Mouse (Mus musculus): ENCODE measurements around the gene Pcyt2. TPM values are rescaled to one million over a fixed set of nuclear protein-coding genes. Genes with fewer than 3 reads are reported as not detected.

Gene Pcyt2
- polyA plus RNA-seq, 1 experiment from 2014 or later, result 104 TPM

GRCm38 (mm10) chr11:120610477-120611046 lies 7.2 kb downstream of the Pcyt2 start:
- Histone ChIP-seq H3K36me3 (ENCODE audit: control insufficient read depth, insufficient read depth, low read length) (peaks cover 18% of the 10 kb centered on the region; the same call in 1 of the 2 replicates), H3K9me3 (ENCODE audit: control insufficient read depth, low read length) (no peaks in the 10 kb centered on the region), H3K4me2 (ENCODE audit: low read depth, low read length) (no peak overlapping the region), H3K4me3 (ENCODE audit: low read length) (no peak overlapping the region), H3K27ac (ENCODE audit: low read length) (no peak overlapping the region), H3K9ac (ENCODE audit: low read length) (no peak overlapping the region), H3K27me3 (ENCODE audit: control insufficient read depth, insufficient read depth, low read depth, low read length) (no peaks in the 10 kb centered on the region), H3K4me1 (replicated peaks; ENCODE audit: control insufficient read depth, insufficient read depth, low read length) (peaks cover 19% of the 10 kb centered on the region)
- WGBS, result 75% methylated on average over 9 of the region's 9 CpGs
- no peak for ATAC-seq (ENCODE audit: low read depth)

GRCm38 (mm10) chr11:120609250-120609649 lies 8.5 kb downstream of the Pcyt2 start:
- 37% methylated on average over 8 of the region's 8 CpGs for WGBS
- Histone ChIP-seq H3K36me3 (ENCODE audit: control insufficient read depth, insufficient read depth, low read length) (peaks cover 21% of the 10 kb centered on the region), H3K4me3 (ENCODE audit: low read length) (no peak overlapping the region), H3K27me3 (ENCODE audit: control insufficient read depth, insufficient read depth, low read depth, low read length) (no peaks in the 10 kb centered on the region), H3K4me1 (replicated peaks; ENCODE audit: control insufficient read depth, insufficient read depth, low read length) (peaks cover 19% of the 10 kb centered on the region), H3K9ac (ENCODE audit: low read length) (peak overlapping the region; percentile 65), H3K4me2 (ENCODE audit: low read depth, low read length) (peak overlapping the region; percentile 73; the same call in 1 of the 2 replicates), H3K27ac (ENCODE audit: low read length) (no peak overlapping the region), H3K9me3 (ENCODE audit: control insufficient read depth, low read length) (no peaks in the 10 kb centered on the region)
- ATAC-seq (ENCODE audit: low read depth), result no peak

- H3K27me3 ChIP-seq (ENCODE audit: control insufficient read depth, insufficient read depth, low read depth, low read length), result no peaks in the 10 kb centered on the region
- WGBS, result 3% methylated on average over 45 of the region's 45 CpGs
- no peaks in the 10 kb centered on the region for H3K9me3 ChIP-seq (ENCODE audit: control insufficient read depth, low read length)
- peak within 1 kb of the TSS; percentile 44 for H3K4me3 ChIP-seq (ENCODE audit: low read length)
- H3K27ac ChIP-seq (ENCODE audit: low read length), result no peak within 1 kb of the TSS
- ATAC-seq (ENCODE audit: low read depth), result peak; percentile 32; the same call in 1 of the 2 replicates
- H3K9ac ChIP-seq (ENCODE audit: low read length), result peak within 1 kb of the TSS; percentile 65
- peaks cover 25% of the 10 kb centered on the region for H3K36me3 ChIP-seq (ENCODE audit: control insufficient read depth, insufficient read depth, low read length)
- peaks cover 19% of the 10 kb centered on the region for H3K4me1 ChIP-seq (replicated peaks; ENCODE audit: control insufficient read depth, insufficient read depth, low read length)
- peak within 1 kb of the TSS; percentile 73 for H3K4me2 ChIP-seq (ENCODE audit: low read depth, low read length)
Measured at GRCm38 (mm10) chr11:120608241-120609034, 9.3 kb downstream of the Pcyt2 start, which contains the start of gene Npb. TSS of gene Npb (plus strand) at chr11:120608477.

- Histone ChIP-seq H3K27me3 (ENCODE audit: control insufficient read depth, insufficient read depth, low read depth, low read length) (no peaks in the 10 kb centered on the region), H3K4me1 (replicated peaks; ENCODE audit: control insufficient read depth, insufficient read depth, low read length) (peaks cover 19% of the 10 kb centered on the region), H3K4me3 (ENCODE audit: low read length) (no peak overlapping the region), H3K9me3 (ENCODE audit: control insufficient read depth, low read length) (no peaks in the 10 kb centered on the region), H3K27ac (ENCODE audit: low read length) (0 out of 2 replicates have a peak overlapping the region, but pooled peaks have one; percentile 36), H3K4me2 (ENCODE audit: low read depth, low read length) (no peak overlapping the region), H3K36me3 (ENCODE audit: control insufficient read depth, insufficient read depth, low read length) (peaks cover 31% of the 10 kb centered on the region), H3K9ac (ENCODE audit: low read length) (0 out of 2 replicates have a peak overlapping the region, but pooled peaks have one; percentile 22)
- 0 out of 2 replicates have a peak, but pooled peaks have one; percentile 10 for ATAC-seq (ENCODE audit: low read depth)
- WGBS, result 68% methylated on average over 4 of the region's 4 CpGs
Measured at GRCm38 (mm10) chr11:120606764-120607163, 11.0 kb downstream of the Pcyt2 start.

- Histone ChIP-seq H3K36me3 (ENCODE audit: control insufficient read depth, insufficient read depth, low read length) (peaks cover 27% of the 10 kb centered on the region), H3K4me3 (ENCODE audit: low read length) (no peak overlapping the region), H3K27me3 (ENCODE audit: control insufficient read depth, insufficient read depth, low read depth, low read length) (no peaks in the 10 kb centered on the region), H3K4me1 (replicated peaks; ENCODE audit: control insufficient read depth, insufficient read depth, low read length) (peaks cover 19% of the 10 kb centered on the region), H3K4me2 (ENCODE audit: low read depth, low read length) (no peak overlapping the region), H3K9me3 (ENCODE audit: control insufficient read depth, low read length) (no peaks in the 10 kb centered on the region), H3K27ac (ENCODE audit: low read length) (no peak overlapping the region), H3K9ac (ENCODE audit: low read length) (no peak overlapping the region)
- ATAC-seq (ENCODE audit: low read depth), result no peak
- 87% methylated on average over 7 of the region's 7 CpGs for WGBS
Measured at GRCm38 (mm10) chr11:120605667-120606066, 12.1 kb downstream of the Pcyt2 start.

- Histone ChIP-seq H3K9ac (ENCODE audit: low read length) (no peak overlapping the region), H3K4me3 (ENCODE audit: low read length) (no peak overlapping the region), H3K27me3 (ENCODE audit: control insufficient read depth, insufficient read depth, low read depth, low read length) (no peaks in the 10 kb centered on the region), H3K27ac (ENCODE audit: low read length) (no peak overlapping the region), H3K9me3 (ENCODE audit: control insufficient read depth, low read length) (no peaks in the 10 kb centered on the region), H3K4me1 (replicated peaks; ENCODE audit: control insufficient read depth, insufficient read depth, low read length) (peaks cover 19% of the 10 kb centered on the region), H3K36me3 (ENCODE audit: control insufficient read depth, insufficient read depth, low read length) (peaks cover 25% of the 10 kb centered on the region), H3K4me2 (ENCODE audit: low read depth, low read length) (no peak overlapping the region)
- ATAC-seq (ENCODE audit: low read depth), result no peak
- WGBS, result 62% methylated on average over 2 of the region's 2 CpGs
Measured at GRCm38 (mm10) chr11:120603545-120603944, 14.2 kb downstream of the Pcyt2 start.

- Histone ChIP-seq H3K4me3 (ENCODE audit: low read length) (no peak overlapping the region), H3K9ac (ENCODE audit: low read length) (no peak overlapping the region), H3K27me3 (ENCODE audit: control insufficient read depth, insufficient read depth, low read depth, low read length) (no peaks in the 10 kb centered on the region), H3K27ac (ENCODE audit: low read length) (no peak overlapping the region), H3K4me2 (ENCODE audit: low read depth, low read length) (no peak overlapping the region), H3K9me3 (ENCODE audit: control insufficient read depth, low read length) (no peaks in the 10 kb centered on the region), H3K4me1 (replicated peaks; ENCODE audit: control insufficient read depth, insufficient read depth, low read length) (peaks cover 20% of the 10 kb centered on the region), H3K36me3 (ENCODE audit: control insufficient read depth, insufficient read depth, low read length) (peaks cover 36% of the 10 kb centered on the region)
- no peak for ATAC-seq (ENCODE audit: low read depth)
- 95% methylated on average over 3 of the region's 3 CpGs for WGBS
Measured at GRCm38 (mm10) chr11:120600716-120601115, 17.0 kb downstream of the Pcyt2 start.

GRCm38 (mm10) chr11:120598990-120599549 lies 18.7 kb downstream of the Pcyt2 start:
- Histone ChIP-seq H3K36me3 (ENCODE audit: control insufficient read depth, insufficient read depth, low read length) (peaks cover 41% of the 10 kb centered on the region), H3K4me1 (replicated peaks; ENCODE audit: control insufficient read depth, insufficient read depth, low read length) (peaks cover 20% of the 10 kb centered on the region), H3K27me3 (ENCODE audit: control insufficient read depth, insufficient read depth, low read depth, low read length) (no peaks in the 10 kb centered on the region), H3K9ac (ENCODE audit: low read length) (peak overlapping the region; percentile 75), H3K4me3 (ENCODE audit: low read length) (peak overlapping the region; percentile 93), H3K4me2 (ENCODE audit: low read depth, low read length) (peak overlapping the region; percentile 82), H3K9me3 (ENCODE audit: control insufficient read depth, low read length) (no peaks in the 10 kb centered on the region), H3K27ac (ENCODE audit: low read length) (peak overlapping the region; percentile 81)
- ATAC-seq (ENCODE audit: low read depth), result no peak
- WGBS, result 37% methylated on average over 17 of the region's 17 CpGs

All from lung, embryonic 16.5 days (tissue).